Mouse (Mus musculus) olfactory bulb, adult 2 months (tissue): Measurements from ENCODE around the gene Med12l. TPM values are rescaled to one million over a fixed set of nuclear protein-coding genes. Genes with fewer than 3 reads are reported as not detected.
"Not testable (repeated sequence)": the region's sequence is repeated elsewhere in the genome, so short reads cannot be mapped to it uniquely, and the experiment has no call there.

Experiments used
- H3K27ac ChIP-seq: fragments of 200-500 bp; 2 replicates; pipeline ENCODE4 v1.5.1; 2012; ENCODE audit warnings: low read depth, low read length; ENCODE audit not compliant: insufficient read depth
- H3K4me1 ChIP-seq: fragments of 200-500 bp; 2 replicates; pipeline ENCODE4 v1.6.1; 2012; ENCODE audit warnings: low read length; ENCODE audit not compliant: control insufficient read depth, insufficient read depth
- H3K4me3 ChIP-seq: fragments of 200-500 bp; 2 replicates; pipeline ENCODE4 v1.5.1; 2012; ENCODE audit warnings: mild to moderate bottlenecking, low read depth, low read length, moderate library complexity; ENCODE audit not compliant: insufficient read depth
- CTCF ChIP-seq: fragments of 200-500 bp; IDR thresholded peaks from 2 replicates; pipeline ENCODE4 v1.5.1; 2012; ENCODE audit warnings: low read depth, mild to moderate bottlenecking, low read length, moderate library complexity; ENCODE audit not compliant: insufficient read depth
- POLR2A ChIP-seq: fragments of 200-500 bp; IDR thresholded peaks from 2 replicates; pipeline ENCODE4 v1.6.1; 2012; ENCODE audit warnings: mild to moderate bottlenecking, low read depth, low read length, moderate library complexity; ENCODE audit not compliant: insufficient read depth
- WGBS: fragments of 180-500 bp; shearing (Covaris S2); methylation state at CpG from one replicate; pipeline ENCODE4 v1.1.7; 2018; 5-methylcytosine and 5-hydroxymethylcytosine counted together
- polyA plus RNA-seq: library from polyadenylated mRNA; stranded (reverse); fragments of >200 nt; gene quantifications from 2 replicates; pipeline ENCODE4 v1.2.4, GENCODE M21; 2012; ENCODE audit warnings: low replicate concordance; ENCODE audit not compliant: missing spikeins, insufficient read depth, insufficient read length

The Med12l gene
- polyA plus RNA-seq, 1 experiment = not detected

DNA sequence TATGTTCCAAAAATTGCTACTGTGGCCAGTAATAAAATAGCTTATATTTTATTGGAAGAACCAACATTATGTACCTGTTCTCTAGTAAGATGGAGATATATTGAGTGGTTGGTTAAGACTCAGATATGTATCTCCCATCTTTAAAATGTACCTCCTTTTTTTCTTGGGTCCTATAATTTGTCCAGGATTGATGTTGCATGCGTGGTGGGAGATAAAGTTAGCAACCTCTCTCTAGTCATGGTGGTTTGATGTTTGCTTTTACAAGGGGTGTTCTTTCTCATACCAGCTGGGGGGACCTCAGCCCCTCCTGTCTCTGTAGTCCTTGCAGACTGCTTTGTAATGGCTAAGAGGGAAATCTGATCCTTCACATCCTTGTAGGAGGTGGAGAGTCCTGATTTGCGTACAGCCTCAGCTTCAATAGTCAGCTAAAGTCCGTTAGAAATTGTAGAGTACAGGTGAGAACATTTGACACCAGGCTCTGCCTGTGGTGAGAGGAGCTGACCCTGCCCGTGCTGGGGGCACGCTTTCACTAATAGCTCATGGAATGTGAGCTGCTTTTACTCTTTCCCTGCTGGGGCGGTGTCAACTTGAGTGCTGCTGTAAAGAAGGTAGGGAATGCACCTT, 74.8 kb downstream of the Med12l start:
- H3K4me3 ChIP-seq = no peak overlapping the region
- no peak overlapping the region for H3K27ac ChIP-seq
- WGBS = 72% methylated on average over 6 of the region's 6 CpGs

DNA sequence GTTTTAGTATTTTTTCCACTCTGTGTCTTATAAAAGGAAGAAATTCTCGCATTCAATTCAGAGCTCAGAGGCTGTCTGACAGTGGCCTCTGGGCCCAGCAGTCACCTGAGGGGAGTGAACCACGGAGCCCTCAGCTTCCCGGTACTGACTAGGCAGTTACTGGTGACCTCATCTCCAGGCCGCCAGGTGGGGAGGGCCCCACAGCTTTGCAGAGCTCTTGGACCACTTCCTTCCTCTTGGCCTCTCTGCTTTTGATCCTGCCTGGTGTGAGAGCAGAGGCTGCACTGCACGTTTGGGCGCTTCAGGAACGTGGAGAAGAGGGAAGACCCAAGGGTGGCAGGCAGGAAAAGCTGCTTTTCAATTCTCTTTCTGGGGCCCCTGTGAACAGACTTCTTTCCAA, 75.3 kb downstream of the Med12l start:
- WGBS = 75% methylated on average over 7 of the region's 7 CpGs
- H3K4me1 ChIP-seq = no peaks in the 10 kb centered on the region
- TF ChIP-seq CTCF (no peak), POLR2A (no peak)

More for the DNA sequence above, 74.8 kb downstream of the Med12l start:
- TF ChIP-seq POLR2A (no peak), CTCF (no peak)
- no peaks in the 10 kb centered on the region for H3K4me1 ChIP-seq

GRCm38 (mm10) chr3:59092702-59093101, 87.1 kb downstream of the Med12l start:
- Histone ChIP-seq H3K4me1 (peaks cover 3% of the 10 kb centered on the region; the same call in 1 of the 2 replicates), H3K27ac (no peak overlapping the region), H3K4me3 (no peak overlapping the region)
- no peak for TF ChIP-seq CTCF
- WGBS = 78% methylated on average over 11 of the region's 11 CpGs

More for the DNA sequence above, 75.3 kb downstream of the Med12l start:
- Histone ChIP-seq H3K4me3 (no peak overlapping the region), H3K27ac (no peak overlapping the region)

DNA sequence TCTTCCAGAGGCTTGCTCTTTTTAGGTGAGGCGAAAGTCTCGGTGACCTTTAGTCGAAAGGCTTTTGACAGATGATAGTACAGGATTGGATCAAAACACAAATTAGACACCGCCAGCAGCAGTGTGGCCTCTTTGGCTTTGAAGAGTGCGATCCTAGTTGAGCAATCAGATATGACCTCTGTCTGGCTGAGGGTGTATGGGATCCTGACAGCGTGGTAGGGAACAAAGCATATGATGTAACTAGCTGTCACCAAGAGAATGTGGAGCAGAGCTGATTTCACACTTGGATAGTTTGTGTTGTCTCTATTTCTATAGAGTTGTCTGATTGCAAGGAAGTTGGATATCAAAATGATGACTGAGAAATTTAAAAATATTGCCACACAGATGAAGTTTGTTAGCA, 91.8 kb downstream of the Med12l start:
- WGBS = 93% methylated on average over 6 of the region's 6 CpGs
- Histone ChIP-seq H3K4me1 (peaks cover 3% of the 10 kb centered on the region; the same call in 1 of the 2 replicates), H3K4me3 (no peak overlapping the region), H3K27ac (no peak overlapping the region)
- no peak for TF ChIP-seq POLR2A

GRCm38 (mm10) chr3:59098540-59098939, 92.9 kb downstream of the Med12l start:
- H3K4me1 ChIP-seq = peaks cover 3% of the 10 kb centered on the region; the same call in 1 of the 2 replicates
- no peak overlapping the region for H3K27ac ChIP-seq
- WGBS = 87% methylated on average over 10 of the region's 10 CpGs
- H3K4me3 ChIP-seq = no peak overlapping the region
- no peak for TF ChIP-seq CTCF
- TF ChIP-seq POLR2A = no peak

- H3K4me3 ChIP-seq = no peak within 1 kb of the TSS
- no peak for TF ChIP-seq POLR2A
- TF ChIP-seq CTCF = no peak
- 91% methylated on average over 6 of the region's 6 CpGs for WGBS
Observed at GRCm38 (mm10) chr3:59101218-59101986, 95.8 kb downstream of the Med12l start, which contains the start of gene Gpr171. Gpr171 (minus strand) TSS chr3:59101821.

GRCm38 (mm10) chr3:59102146-59102545, 96.5 kb downstream of the Med12l start:
- no peak overlapping the region for H3K27ac ChIP-seq
- no peaks in the 10 kb centered on the region for H3K4me1 ChIP-seq
- WGBS = 97% methylated on average over 2 of the region's 2 CpGs
- H3K4me3 ChIP-seq = no peak overlapping the region
- TF ChIP-seq POLR2A (no peak), CTCF (no peak)

More at GRCm38 (mm10) chr3:59101218-59101986, 95.8 kb downstream of the Med12l start, which contains the start of gene Gpr171:
- no peaks in the 10 kb centered on the region for H3K4me1 ChIP-seq
- no peak within 1 kb of the TSS for H3K27ac ChIP-seq

DNA sequence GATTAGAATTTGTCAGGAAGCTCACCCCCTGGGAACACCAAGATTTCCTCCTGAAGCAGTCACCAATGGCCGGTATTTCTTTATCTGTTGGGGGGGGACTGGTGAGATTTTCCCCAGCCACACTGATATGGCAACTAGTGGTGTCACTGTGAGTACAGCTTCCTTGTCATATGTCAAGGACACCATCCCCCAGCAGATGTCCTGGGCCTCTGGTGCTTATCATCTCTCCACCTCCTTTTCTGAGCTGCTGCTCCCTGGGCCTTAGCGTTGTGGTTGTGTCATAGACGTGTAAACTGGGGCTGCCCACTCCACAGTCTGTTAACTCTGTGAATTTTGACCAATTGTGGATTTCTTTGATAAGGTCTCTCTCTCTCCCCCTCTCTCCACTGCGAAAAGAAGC, 98.8 kb downstream of the Med12l start:
- no peaks in the 10 kb centered on the region for H3K4me1 ChIP-seq
- no peak overlapping the region for H3K4me3 ChIP-seq
- WGBS = 89% methylated on average over 4 of the region's 4 CpGs
- TF ChIP-seq CTCF = no peak
- no peak for TF ChIP-seq POLR2A
- H3K27ac ChIP-seq = no peak overlapping the region

DNA sequence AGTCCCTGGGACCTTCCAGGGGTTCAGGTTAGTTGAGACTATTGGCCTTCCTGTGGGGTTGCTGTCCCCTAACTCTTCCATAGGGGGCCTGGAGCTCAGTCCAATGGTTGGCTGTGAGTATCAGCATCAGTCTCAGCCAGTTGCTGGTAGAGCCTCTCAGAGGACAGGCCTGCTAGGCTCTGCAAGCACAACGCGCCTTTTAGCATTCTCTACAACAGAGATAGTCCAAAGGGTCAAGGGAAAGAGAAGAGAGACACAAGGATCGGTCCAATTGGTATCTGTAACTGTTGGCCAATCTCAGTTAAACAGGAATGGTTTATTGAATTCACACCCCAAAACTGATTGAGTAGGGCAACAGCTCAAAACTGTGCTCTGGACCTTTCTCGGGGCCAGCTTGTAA, 101.8 kb downstream of the Med12l start:
- TF ChIP-seq POLR2A (no peak), CTCF (no peak)
- Histone ChIP-seq H3K27ac (no peak overlapping the region), H3K4me3 (no peak overlapping the region), H3K4me1 (no peaks in the 10 kb centered on the region)
- WGBS = 97% methylated on average over 4 of the region's 4 CpGs

GRCm38 (mm10) chr3:59109834-59110233, 104.2 kb downstream of the Med12l start:
- not testable (repeated sequence) for H3K4me1 ChIP-seq, H3K27ac ChIP-seq, H3K4me3 ChIP-seq
- WGBS = 95% methylated on average over 3 of the region's 3 CpGs
